Comparison of ENCODE assay signal across 8 mouse cellular contexts in the genomic region with DNA sequence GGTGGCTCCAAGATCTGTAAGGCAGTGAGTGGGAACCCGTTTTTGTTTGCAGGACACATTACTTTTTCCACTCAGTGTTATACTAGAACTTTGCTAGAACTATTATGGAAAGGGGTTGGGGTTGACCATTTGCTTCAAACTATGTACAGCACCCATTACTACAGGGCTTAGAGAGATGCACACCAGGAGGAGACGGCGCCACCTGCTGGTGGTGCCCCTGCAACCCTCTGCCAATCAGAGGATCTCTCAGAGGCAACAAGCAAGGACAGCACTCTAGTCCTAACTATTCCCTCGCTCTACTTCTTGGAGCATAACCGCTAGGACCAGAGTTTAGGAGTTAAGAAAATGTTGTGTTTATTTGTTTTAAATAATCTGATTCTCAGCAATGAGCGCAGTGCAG.
DNase-seq lines count a peak whose midpoint lies in the region.

No protein-coding gene starts in this region.

- DNase-seq in right cerebral cortex, adult 18-20 months, result peak; percentile 37
- no peak for DNase-seq in right cerebral cortex, postnatal 14 days
- DNase-seq in WW6 (ENCODE audit: low read depth, low spot score), result peak; percentile 18
- peak; percentile 33 to 50 for DNase-seq in gastrocnemius, adult 8-10 months (ENCODE audit: low spot score in 2 of 2)
- DNase-seq in layer of hippocampus, adult 9-11 months, result peak; percentile 8
- DNase-seq in spleen, adult 18-20 months, result peak; percentile 10 to 48
- DNase-seq in embryo, embryonic 10.5 days (ENCODE audit: low spot score), result no peak
- DNase-seq in ovary, postnatal 10 days (ENCODE audit: low spot score), result no peak

Comparison
In these comparisons a context has a peak if more than half of its experiments do, and no peak if none do; other contexts are left out.
1. DNase-seq: peak in right cerebral cortex, adult 18-20 months (single experiment), WW6 (single experiment), gastrocnemius, adult 8-10 months (2 of 2), layer of hippocampus, adult 9-11 months (single experiment) and spleen, adult 18-20 months (2 of 2); none in right cerebral cortex, postnatal 14 days (single experiment), embryo, embryonic 10.5 days (single experiment) and ovary, postnatal 10 days (single experiment).